Mouse (Mus musculus) ovary, postnatal 14 days (tissue): ENCODE results near the gene Kcna2.

Experiments used
- DNase-seq: peaks from one replicate; pipeline ENCODE4 v3.0.0; 2022; ENCODE audit warnings: low spot score

The Kcna2 gene

GRCm38 (mm10) chr3:107101787-107102651, 1.1 kb downstream of the Kcna2 start:
- DNase-seq: no peak

- DNase-seq: no peak
Measured at GRCm38 (mm10) chr3:107103041-107103440, 2.1 kb downstream of the Kcna2 start.

- DNase-seq: no peak
Measured at GRCm38 (mm10) chr3:107103462-107103861, 2.5 kb downstream of the Kcna2 start.

GRCm38 (mm10) chr3:107105986-107106385, 5.0 kb downstream of the Kcna2 start:
- no peak for DNase-seq

- DNase-seq: no peak
Measured at GRCm38 (mm10) chr3:107112498-107112897, 11.6 kb downstream of the Kcna2 start.

- DNase-seq: no peak
Measured at GRCm38 (mm10) chr3:107112932-107113659, 12.2 kb downstream of the Kcna2 start.

GRCm38 (mm10) chr3:107113771-107114737, 13.1 kb downstream of the Kcna2 start:
- no peak for DNase-seq

GRCm38 (mm10) chr3:107114941-107115340, 14.0 kb downstream of the Kcna2 start:
- no peak for DNase-seq

GRCm38 (mm10) chr3:107115746-107116145, 14.8 kb downstream of the Kcna2 start:
- DNase-seq: no peak

GRCm38 (mm10) chr3:107119864-107120564, 19.1 kb downstream of the Kcna2 start:
- no peak for DNase-seq

GRCm38 (mm10) chr3:107122306-107122705, 21.4 kb downstream of the Kcna2 start:
- no peak for DNase-seq

GRCm38 (mm10) chr3:107127667-107128066, 26.7 kb downstream of the Kcna2 start:
- DNase-seq: no peak

- no peak for DNase-seq
Measured at GRCm38 (mm10) chr3:107128421-107128820, 27.5 kb downstream of the Kcna2 start.

GRCm38 (mm10) chr3:107129251-107129650, 28.3 kb downstream of the Kcna2 start:
- no peak for DNase-seq

- no peak for DNase-seq
Measured at GRCm38 (mm10) chr3:107130661-107131326, 29.8 kb downstream of the Kcna2 start.

- no peak for DNase-seq
Measured at GRCm38 (mm10) chr3:107131846-107132245, 30.9 kb downstream of the Kcna2 start.

GRCm38 (mm10) chr3:107132651-107133050, 31.7 kb downstream of the Kcna2 start:
- DNase-seq: no peak

- no peak for DNase-seq
Measured at GRCm38 (mm10) chr3:107134457-107134856, 33.5 kb downstream of the Kcna2 start.

GRCm38 (mm10) chr3:107147126-107147525, 46.2 kb downstream of the Kcna2 start:
- DNase-seq: no peak

- no peak for DNase-seq
Measured at GRCm38 (mm10) chr3:107149006-107149405, 48.1 kb downstream of the Kcna2 start.

GRCm38 (mm10) chr3:107150469-107150868, 49.5 kb downstream of the Kcna2 start:
- no peak for DNase-seq
